Mouse (Mus musculus) 3134 (cell line): ENCODE results near the gene Zeb2.

Experiments used
- DNase-seq: peaks from one replicate; pipeline ENCODE4 v3.0.0-alpha.2; 2011; ENCODE audit warnings: low spot score; ENCODE audit not compliant: insufficient read length; ENCODE audit errors: extremely low read depth

The Zeb2 gene

DNA sequence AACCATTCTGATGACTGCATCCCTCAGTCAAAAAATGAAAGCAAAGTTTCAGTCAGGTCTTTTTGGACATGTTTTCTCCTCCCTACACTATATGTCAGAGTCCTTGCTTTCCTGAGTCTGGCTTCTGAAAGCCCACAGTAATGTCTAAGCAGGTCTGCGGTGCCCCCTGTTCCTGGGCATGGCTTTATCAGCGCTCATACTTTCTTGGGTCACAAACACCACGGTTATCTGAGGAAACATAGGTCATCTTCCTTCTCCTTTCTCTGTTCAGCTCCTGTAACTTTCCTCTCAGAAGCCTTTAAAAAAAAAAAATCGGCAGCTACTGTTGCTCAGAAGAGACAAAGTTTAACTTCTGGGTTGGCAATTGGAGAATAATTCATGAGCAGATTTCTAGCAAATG is 17.2 kb downstream of the Zeb2 start:
- no peak for DNase-seq

DNA sequence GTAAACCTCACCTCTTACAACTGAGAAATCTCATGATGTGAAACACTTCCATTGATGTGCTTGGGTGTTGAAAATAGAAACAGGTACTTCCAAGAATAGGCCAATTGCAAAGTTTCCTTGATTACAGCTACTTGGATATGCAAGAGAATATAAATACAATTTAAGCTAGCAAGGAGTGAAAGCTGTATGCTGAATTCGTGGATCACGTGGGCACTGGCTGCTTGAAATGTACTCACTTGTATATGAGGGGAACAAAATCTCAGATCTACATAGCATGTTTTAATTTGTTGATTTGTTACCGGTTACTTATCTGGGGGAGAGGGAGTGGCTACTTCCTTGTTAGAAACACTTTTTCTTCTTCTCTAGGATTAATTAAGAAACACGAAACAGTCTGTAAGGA is 18.1 kb downstream of the Zeb2 start:
- no peak for DNase-seq

DNA sequence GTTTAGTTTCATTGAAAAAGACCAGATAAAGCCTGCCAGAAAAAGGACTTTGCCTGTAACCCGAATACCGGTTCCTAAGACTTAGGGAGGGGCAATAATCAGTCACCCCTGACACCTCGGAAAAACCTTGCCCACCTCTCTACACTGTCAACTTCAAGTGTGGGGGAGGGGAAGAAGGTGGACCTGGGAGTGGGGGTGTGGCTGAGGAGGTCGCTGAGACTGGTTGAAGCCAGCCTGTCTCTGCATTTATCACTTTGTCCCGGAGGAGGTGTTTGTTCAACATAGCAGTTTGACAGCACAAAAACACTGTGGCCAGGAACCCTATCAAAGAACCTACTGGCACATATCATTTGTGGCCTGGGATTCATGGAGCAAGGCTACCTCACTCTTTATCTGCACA is 19.2 kb downstream of the Zeb2 start:
- DNase-seq: no peak

DNA sequence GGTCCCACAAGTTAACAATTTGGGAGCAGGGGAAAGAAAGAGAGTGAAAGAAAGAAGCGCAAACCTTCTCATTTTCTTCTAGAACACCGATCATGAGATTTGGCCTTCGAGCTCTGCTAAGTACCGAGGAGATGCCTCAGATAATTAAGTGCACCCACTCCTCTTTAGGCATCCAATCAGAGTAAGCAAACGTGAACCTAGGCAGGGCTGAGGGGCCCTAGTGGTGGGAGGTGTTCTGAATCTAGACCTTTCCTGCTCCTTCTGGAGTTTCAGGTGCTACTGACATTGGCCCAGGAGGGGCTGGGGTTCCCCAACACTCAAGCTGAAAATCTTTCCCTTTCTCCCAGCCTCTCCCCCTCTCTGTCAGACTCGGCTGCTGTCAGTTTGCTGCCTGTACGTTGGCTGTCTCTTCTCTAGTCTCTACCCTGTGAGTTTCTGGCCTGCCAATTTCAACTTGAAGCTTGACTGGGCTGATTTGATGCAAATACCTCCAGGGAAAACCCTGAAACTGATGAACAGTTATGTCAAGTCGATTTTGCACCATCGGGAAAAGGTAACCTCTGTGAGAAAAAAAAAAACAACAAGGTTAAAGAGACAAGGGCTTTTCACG is 20.5 kb downstream of the Zeb2 start:
- no peak for DNase-seq

DNA sequence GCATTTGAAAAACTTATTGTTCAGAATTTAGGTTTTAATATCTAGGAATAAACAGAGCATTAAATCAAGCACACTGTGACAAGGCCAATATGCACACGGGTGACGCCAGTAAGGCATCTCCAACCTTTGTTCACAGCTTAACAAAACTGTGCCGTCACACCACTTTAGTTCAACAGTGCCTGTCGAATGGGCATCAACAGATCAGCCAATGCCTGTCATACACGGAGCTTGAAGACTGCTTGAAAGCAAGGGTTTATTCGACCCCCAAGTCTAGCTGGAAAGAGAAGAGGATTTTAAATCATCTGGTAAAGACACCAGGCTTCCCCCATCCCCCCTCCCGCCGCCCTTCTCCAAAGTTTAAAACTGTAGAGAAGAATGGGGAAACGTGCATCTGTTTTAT is 21.4 kb downstream of the Zeb2 start:
- no peak for DNase-seq

DNA sequence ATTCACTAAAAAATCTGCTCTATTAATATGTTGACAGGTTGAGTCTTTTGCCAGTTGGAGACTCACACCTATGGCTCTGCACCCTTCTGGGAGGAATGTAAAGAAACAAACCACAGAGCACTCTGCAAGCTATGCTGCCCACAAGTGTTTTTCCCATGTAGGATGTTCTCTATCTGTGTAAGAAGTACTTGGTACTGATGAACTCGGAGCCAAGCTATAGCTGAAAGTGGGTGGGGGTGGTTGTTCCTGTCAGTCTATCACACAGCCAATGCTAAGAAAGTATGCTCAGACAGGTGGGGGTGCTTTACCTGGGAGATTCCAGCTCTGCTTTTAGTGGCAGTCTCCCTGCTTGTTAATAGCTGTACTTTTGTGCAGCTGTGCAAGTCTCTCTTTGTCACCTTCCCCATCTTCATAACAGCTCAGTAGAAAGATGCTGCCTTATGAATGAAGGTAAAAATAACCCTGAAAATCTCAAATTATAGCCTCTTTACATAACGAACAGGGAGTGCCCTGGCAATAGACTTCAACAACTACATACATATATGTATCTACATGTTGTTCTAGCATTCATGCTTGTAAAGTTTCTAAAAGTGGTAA is 22.7 kb downstream of the Zeb2 start:
- no peak for DNase-seq

DNA sequence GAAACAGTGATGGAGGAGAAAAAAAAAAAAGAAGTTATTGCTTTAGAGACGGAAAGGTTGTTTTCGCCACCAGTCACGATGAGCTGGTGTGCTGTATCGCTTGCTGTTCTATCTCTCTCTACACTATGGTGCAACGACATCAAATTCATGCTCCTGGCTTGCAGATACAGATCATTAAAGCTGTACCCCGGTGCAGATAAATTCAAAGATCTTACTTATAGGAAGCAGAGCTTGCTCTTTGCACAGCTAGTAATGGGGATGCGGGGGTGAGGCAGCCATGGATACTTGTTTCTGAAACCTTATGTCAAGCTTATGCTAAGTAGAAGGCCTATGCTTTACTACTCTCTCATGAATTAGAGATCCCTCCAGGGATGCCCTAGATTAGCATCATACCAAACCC is 23.7 kb downstream of the Zeb2 start:
- no peak for DNase-seq

DNA sequence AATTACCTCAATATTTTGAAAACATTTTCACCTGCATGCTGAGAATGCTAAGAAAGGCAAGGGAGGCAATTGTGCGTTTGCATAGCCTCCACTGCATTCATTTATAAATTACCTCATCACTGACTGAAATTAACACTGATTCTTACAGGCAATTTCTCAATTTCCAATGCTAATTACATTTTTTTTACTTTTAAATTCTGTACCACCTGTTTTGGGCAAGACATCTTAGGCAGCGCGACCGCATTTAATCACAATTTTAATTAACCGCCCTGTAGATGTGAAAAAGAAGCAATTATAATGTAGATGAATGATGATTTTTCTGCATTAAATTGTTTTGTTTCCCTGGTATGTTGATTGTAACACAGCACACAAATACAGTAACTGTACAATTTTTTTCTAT is 24.5 kb downstream of the Zeb2 start:
- DNase-seq: no peak

DNA sequence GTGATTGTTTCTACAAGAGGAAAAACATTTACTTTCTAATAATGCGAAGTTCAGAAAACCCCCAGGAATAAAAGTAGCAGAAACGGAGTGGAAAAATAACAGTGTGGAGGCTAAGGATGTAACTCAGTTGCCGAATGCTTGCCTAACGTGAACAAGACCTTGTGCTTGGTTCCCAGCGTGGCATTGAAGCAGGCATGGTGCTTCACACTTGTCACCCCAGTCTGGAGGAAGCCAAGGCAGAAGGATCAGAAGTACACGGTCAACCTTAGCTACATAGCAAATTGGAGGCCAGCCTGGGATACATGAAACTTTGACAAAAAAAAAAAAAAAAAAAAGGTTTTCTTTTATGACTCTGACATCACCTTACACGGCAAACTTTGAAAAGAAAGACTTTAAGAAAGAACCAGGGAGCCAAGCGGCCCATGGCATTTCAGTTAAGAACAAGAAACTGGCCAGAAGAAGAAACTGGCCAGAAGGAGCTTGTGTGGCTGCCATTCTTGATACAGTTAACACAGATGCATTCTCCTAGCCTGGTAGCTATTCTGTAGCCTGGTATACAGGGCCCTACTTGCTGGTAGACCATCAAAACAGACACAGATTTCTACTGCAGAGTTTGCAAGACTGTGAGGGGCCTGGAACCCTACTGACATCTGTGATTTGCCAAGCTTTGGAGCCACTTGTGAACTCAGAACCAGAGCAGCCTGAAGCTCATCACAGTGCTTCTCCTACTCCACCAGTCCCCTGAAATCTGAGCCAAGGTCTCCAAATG is 26.5 kb downstream of the Zeb2 start:
- DNase-seq: no peak

DNA sequence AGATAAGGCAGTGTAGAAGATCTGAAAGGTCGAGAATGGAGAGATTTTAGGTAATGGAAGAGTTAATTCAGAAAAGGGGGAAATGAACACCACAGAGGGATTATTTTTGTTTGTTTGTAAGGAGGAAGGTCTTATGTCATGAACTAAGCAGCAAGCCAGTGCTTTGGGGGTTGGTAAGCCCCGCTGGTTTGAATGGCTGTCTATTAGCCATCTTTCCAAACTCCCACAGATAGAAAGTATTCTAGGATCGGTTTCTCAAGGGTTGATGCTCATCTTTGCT is 28.0 kb downstream of the Zeb2 start:
- DNase-seq: no peak

DNA sequence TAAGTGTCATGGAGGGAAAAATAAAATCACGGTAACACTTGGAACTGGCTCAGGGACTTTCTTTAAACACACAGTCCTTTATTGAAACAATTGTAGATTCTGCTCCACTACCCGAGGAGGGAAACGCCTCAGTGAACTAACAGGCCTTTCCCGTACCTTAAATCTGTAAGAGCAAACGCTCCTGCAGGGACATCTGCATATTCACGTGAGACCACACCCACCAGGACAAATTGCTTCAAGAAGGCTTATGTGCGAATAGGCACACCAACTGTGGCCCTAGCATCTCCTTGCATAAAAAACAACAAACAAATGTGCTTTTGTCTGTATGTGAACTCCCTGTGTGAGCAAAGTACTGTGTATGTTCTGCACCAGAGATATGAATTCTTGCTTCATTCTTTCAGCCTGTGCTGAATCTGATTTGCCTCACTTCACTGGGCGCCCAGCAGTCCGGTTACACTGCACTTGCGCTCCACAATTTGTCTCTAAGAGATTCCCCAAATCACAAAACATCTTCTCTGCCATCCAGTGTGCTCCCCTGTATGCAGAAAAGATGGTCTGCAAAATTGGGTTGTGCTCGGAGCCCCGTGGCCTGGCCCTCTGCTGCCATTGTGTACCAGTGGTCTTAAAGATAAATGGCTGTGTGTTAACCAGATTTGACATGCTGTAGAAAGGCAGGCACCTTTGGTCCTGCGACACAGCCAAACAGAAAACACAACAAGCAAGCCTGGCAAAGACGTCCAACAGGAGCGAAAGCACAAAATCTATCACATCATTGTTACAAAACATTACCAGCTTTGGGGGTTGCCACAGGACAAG is 28.6 kb downstream of the Zeb2 start:
- DNase-seq: no peak

DNA sequence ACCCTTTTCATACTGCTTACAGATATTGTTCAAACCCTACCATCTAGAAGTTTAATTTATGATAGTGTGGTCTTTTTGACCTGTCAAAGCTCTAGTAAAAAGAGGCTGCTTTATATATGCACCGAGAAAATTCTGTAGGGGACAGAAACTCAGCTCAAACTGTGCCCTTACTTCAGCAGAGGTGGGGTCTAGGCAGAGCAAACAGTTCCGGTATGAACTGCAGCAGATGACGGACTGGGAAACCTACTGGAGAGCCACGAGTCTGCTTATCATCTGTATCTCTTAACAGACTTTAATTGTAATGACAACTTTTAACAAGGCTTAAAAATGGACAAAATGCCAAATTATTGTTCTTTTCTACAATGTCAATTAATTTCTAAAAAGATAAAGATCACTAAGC is 30.0 kb downstream of the Zeb2 start:
- DNase-seq: no peak

DNA sequence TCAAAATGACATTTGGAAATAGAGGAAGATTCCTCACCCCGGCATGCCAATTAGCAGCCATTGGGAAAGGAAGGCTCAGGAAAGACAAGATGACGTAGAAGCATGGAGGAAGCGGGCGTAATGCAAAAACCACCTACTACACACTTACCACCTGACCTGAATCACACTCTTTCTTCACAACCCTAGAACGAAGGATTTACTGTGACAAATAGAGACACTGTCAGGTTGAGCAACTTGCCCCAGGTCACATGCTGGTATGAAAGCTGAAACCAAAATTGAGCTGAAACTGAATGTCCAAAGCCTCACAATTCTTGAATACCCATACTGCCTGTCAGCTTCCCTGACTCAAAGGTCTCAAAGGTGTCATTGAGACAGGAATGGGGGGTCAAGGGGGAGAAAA is 31.5 kb downstream of the Zeb2 start:
- DNase-seq: no peak

DNA sequence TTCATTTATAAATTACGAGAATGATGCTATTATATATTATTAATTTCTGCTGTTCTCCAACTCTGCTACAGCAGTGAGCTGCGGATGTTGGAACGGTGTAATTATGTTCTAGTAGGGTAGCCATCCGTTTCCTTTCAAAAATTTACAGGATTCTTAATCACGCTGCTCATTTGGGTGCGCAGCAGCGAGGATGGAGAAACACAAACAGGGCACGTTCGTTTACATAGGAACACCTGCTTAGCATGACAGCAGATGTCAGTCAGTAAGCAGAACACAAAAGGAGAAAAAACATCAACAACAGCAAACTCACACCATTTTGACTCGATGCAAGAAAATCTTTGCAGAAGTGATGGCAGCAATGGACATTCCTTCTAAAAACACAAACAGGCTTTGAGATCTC is 34.2 kb downstream of the Zeb2 start:
- no peak for DNase-seq

DNA sequence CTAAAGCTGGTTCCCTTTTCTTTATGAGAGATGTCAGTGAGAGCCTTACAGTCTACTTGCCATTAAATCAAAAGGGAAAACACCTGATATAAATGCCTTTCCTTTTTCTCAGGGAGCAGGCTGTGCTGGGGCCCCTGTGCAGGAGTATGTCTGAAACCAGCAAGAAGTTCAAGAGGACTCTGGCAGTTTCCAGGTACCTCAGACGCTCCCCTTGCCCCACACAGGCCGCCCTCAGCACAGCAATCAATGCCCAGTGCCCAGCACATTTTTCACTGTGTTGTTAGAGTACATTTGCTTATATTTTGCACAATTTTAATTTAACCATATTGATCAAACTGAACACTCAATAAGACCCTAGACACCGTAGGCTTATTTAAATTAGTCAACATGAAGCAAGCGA is 35.6 kb downstream of the Zeb2 start:
- no peak for DNase-seq

DNA sequence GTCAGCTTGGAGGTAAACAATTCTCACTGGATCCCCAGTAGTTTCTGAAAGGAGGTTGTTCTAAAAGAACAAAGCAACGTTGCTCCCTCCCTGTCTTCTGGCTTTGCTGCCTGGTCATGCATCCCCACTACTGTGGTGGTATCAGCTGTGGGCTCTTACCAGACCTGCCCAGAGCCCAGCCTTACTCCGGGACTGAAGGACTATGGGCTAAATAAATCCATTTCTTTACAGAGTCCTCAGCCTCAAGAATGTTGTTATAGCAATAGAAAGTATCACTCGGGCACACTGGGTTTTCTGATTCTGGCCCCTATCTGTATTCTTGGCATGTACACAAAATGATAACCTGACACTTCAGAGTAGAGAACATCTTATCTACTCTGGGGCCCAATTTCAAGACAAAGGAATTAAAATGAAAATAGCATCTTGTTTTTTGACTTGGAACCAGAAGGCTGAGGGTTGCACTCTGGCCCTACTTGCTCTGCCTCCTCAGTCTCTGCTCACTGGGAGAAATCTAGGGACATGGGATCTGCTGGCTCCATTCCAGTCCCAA is 39.2 kb downstream of the Zeb2 start:
- no peak for DNase-seq

DNA sequence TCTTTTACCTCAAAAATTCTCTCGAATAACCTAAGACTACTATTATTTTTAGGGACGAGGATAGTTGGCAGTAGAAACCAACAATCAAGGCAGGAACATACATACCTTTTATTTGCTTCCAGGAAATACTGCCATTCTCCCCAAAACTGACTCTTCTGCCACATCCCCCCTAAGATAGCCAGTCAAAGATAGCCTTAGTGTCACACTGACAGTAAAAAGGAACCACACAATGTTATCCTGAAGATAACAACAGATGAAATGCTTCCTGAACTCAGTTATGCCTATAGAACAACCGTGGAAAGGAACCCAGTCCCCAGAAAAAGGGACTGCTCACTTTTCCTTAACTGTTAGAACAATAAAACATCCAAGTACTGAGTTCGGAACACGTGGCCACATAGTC is 39.8 kb downstream of the Zeb2 start:
- DNase-seq: no peak

DNA sequence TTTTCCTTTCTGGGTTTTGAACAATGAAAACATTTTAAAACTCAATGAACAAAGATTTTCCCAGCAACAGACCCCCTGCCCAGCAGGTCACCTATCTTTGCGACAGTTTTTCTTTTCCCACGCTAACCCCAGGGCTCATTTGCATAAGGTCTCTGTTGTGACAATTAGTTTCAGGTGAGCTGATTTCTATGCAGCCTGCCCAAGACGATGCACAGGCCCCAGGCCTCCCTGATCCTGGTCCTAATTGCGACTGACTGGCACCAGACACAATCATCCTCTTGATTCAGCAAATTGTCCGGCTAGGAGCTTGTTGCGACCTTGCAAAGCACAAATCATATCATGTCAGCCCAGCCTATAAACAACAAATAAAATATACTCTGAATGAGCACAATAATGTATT is 44.2 kb downstream of the Zeb2 start:
- DNase-seq: no peak

DNA sequence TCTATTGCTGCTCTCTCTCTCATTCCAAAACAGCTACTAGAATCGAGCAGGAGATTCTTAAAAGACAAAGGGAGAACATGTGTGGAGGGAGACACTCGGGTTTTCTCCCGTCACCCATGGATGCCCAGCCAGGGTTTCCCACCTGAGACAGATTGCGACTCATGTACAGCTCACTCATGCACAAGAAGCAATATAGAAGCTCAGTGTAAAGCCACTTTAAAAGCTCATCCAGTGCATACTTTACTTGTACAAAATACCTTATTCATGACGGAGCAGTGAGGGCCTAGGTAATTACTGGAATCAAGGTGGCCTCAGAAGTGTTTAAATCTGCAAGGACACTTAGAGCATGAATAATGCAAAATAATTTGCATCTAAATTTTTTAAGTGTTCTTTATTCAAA is 45.9 kb downstream of the Zeb2 start:
- no peak for DNase-seq

DNA sequence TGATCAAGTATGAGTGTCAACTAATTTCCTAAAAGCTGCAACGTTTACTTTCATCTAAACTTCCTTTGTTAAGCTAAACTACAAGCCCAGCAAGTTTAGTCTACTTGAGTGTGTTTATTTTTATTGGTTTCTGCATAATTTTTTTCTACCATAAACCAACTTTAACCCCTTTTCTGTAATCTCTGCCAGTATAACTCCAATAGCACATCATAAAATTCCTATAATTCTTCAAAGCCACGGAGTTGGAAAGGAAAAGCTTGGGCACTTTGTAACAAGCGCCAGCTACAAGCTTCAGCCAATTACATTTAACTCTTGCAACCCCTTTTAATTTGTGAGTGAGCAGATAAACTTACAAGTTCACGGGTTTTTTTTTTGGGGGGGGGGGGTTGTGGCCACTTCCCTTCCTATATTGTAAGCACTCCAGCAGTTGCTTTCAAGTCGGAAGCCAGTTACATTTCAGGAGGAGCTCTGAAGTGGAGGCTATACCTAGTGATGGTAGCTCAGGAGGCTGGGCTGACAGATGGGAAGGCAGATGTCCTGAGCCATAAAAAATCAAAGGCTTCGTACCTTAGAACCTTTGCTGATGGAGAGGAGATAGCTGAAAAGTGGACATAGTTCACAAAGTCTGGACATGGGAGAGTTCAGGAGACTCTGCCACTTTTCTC is 46.5 kb downstream of the Zeb2 start:
- no peak for DNase-seq
